ENCODE assay signal across 23 mouse cellular contexts in the genomic region with DNA sequence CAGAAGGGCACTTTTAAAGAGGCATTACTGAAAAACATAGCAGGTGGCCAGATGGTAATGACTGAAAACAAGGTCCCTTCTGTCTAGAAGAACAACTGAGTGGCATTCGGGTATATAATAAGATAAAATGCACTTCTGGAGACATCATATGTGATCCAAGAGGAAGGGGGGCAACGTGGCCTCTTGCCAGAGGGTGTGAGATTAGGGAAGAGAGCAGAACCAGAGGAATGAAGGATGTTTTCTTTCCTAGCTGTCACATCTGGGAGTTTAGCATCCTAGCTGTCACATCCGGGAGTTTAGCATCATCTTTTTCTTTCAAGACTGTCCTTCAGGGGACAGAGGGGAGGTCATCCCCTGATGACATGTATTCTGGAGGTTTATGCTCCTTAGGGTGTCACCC. TPM values are rescaled to one million over a fixed set of nuclear protein-coding genes. Genes with fewer than 3 reads are reported as not detected.
"Had no signal": no experiment of that assay in that cellular context is flagged by ENCODE, and none has a peak within 500 bp of the region (broad histone marks: within the 10 kb centered on the region; RNA-seq: fewer than 3 reads in every experiment).

No protein-coding gene starts in this region.

- H3K9me3 ChIP-seq: limb, embryonic 10.5 days; limb, embryonic 13.5 days; liver, embryonic 12.5 days; liver, embryonic 15.5 days; lung, embryonic 15.5 days; midbrain, embryonic 10.5 days; midbrain, embryonic 13.5 days; neural tube, embryonic 13.5 days; stomach, embryonic 15.5 days had no signal

- H3K4me2 ChIP-seq: limb, embryonic 13.5 days; liver, embryonic 12.5 days; liver, embryonic 15.5 days; lung, embryonic 15.5 days; midbrain, embryonic 13.5 days; neural tube, embryonic 13.5 days; stomach, embryonic 15.5 days had no signal

- H3K27ac ChIP-seq: kidney, postnatal 0 days; limb, embryonic 10.5 days; limb, embryonic 13.5 days; liver, embryonic 12.5 days; liver, embryonic 15.5 days; lung, embryonic 15.5 days; midbrain, embryonic 10.5 days; midbrain, embryonic 13.5 days; neural tube, embryonic 13.5 days; stomach, embryonic 15.5 days had no signal

- DNase-seq: kidney, adult 2 months; kidney, postnatal 25 days; layer of hippocampus, postnatal 36 days; liver; lung, adult 18-20 months; lung, postnatal 10 days; lung, postnatal 36 days; retina, postnatal 1 day; right cerebral cortex, postnatal 25 days; spleen, adult 18-20 months; thymus, postnatal 25 days had no signal

- H3K4me1 ChIP-seq: liver, embryonic 12.5 days; liver, embryonic 15.5 days; lung, embryonic 15.5 days; megakaryocyte, embryonic 14.5 days; midbrain, embryonic 13.5 days; stomach, embryonic 15.5 days had no signal

- H3K9ac ChIP-seq: limb, embryonic 13.5 days; liver, embryonic 12.5 days; liver, embryonic 15.5 days; lung, embryonic 15.5 days; midbrain, embryonic 13.5 days; neural tube, embryonic 13.5 days; stomach, embryonic 15.5 days had no signal

- H3K27me3 ChIP-seq: limb, embryonic 13.5 days; liver, embryonic 12.5 days; liver, embryonic 15.5 days; lung, embryonic 15.5 days; megakaryocyte, embryonic 14.5 days; midbrain, embryonic 13.5 days; neural tube, embryonic 13.5 days; stomach, embryonic 15.5 days had no signal

- H3K4me3 ChIP-seq: limb, embryonic 10.5 days; limb, embryonic 13.5 days; liver, embryonic 12.5 days; liver, embryonic 15.5 days; lung, embryonic 15.5 days; megakaryocyte, embryonic 14.5 days; midbrain, embryonic 10.5 days; midbrain, embryonic 13.5 days; neural tube, embryonic 13.5 days; stomach, embryonic 15.5 days had no signal

- H3K36me3 ChIP-seq: limb, embryonic 10.5 days; limb, embryonic 13.5 days; liver, embryonic 12.5 days; liver, embryonic 15.5 days; lung, embryonic 15.5 days; midbrain, embryonic 10.5 days; midbrain, embryonic 13.5 days; neural tube, embryonic 13.5 days; stomach, embryonic 15.5 days had no signal

- ATAC-seq: liver, embryonic 12.5 days; midbrain, embryonic 13.5 days had no signal

RNA-seq across cellular contexts. Expression of a gene that starts 32.6 kb away (rescaled TPM):
- total RNA-seq: neutrophil, adult 5-6 weeks had no signal
